Mouse (Mus musculus): ENCODE data around the gene Il22ra1. TPM values are rescaled to one million over a fixed set of nuclear protein-coding genes. Genes with fewer than 3 reads are reported as not detected.
A peak's percentile ranks its signal among the peaks of the same experiment; 100 is the strongest.

The Il22ra1 gene
- total and polyA plus RNA-seq, 2 experiments from 2014 or later = 0.11 TPM; not detected in 1

DNA sequence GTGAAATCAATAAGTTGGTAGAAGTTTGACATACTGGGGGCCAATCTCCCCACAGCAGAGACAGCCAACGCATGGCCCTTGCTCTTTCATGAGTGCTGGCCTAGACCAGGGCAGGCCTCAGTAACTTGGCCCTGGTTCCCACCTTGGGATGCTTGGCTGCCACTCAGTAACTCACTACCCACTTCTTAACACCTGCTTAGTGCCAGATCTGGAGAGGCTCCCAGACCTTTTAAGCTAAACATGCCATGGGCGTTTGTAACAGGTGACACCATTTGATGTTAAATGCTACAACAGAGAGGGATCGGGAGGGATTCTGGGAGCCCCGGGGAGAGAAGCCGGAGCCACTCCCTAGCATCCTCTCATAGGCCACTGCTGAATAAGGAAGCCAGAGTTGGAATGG, 64.8 kb downstream of the Il22ra1 start:
- TF ChIP-seq CTCF (IDR thresholded peaks at IDR 0.05) = no peak
- DNase-seq (ENCODE audit: low spot score) (no peak), ATAC-seq (ENCODE audit: low FRiP score) (no peak)
- 88% methylated on average over 5 of the region's 5 CpGs for WGBS
- Histone ChIP-seq H3K4me3 (ENCODE audit: low read depth, low read length) (no peak overlapping the region), H3K4me1 (ENCODE audit: insufficient read depth, low read length) (no peaks in the 10 kb centered on the region), H3K27me3 (ENCODE audit: insufficient read depth, low read length) (no peaks in the 10 kb centered on the region), H3K27ac (ENCODE audit: low read depth, low read length) (no peak overlapping the region), H3K36me3 (ENCODE audit: insufficient read depth, low read length) (no peaks in the 10 kb centered on the region), H3K9me3 (ENCODE audit: low read length) (no peaks in the 10 kb centered on the region), H3K4me2 (ENCODE audit: low read depth, low read length, poor library complexity, severe bottlenecking) (no peak overlapping the region), H3K9ac (replicated peaks; ENCODE audit: low read length, poor library complexity, severe bottlenecking) (no peak overlapping the region)

DNA sequence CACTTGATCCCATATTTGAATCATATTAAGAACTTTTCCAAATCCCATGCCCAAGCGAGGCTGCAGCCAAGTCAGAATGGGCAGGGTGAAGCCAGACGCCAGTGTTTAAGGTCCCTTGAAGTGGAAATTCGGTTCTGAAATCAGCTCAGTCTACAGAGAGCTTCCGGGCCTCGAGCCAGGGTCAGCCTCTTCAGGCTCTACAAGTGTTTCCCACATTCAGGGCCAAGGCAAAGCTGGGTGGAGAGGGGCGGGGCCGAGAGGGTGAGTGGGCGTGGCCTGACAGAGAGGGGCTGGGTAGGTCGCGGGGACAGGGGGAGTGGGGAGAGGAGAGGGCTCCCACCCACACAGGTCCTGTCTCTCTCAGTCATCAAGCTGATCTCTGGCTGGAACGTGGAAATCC, 70.0 kb downstream of the Il22ra1 start:
- no peak for TF ChIP-seq CTCF (IDR thresholded peaks at IDR 0.05)
- Histone ChIP-seq H3K27me3 (ENCODE audit: insufficient read depth, low read length) (no peaks in the 10 kb centered on the region), H3K36me3 (ENCODE audit: insufficient read depth, low read length) (no peaks in the 10 kb centered on the region), H3K4me1 (ENCODE audit: insufficient read depth, low read length) (no peaks in the 10 kb centered on the region; the same call in 1 of the 2 replicates), H3K9me3 (ENCODE audit: low read length) (no peaks in the 10 kb centered on the region), H3K4me3 (ENCODE audit: low read depth, low read length) (no peak overlapping the region), H3K4me2 (ENCODE audit: low read depth, low read length, poor library complexity, severe bottlenecking) (no peak overlapping the region; the same call in 1 of the 2 replicates), H3K9ac (replicated peaks; ENCODE audit: low read length, poor library complexity, severe bottlenecking) (no peak overlapping the region), H3K27ac (ENCODE audit: low read depth, low read length) (no peak overlapping the region)
- 26% methylated on average over 11 of the region's 11 CpGs for WGBS
- ATAC-seq (ENCODE audit: low FRiP score) (no peak), DNase-seq (ENCODE audit: low spot score) (peak; percentile 58)

DNA sequence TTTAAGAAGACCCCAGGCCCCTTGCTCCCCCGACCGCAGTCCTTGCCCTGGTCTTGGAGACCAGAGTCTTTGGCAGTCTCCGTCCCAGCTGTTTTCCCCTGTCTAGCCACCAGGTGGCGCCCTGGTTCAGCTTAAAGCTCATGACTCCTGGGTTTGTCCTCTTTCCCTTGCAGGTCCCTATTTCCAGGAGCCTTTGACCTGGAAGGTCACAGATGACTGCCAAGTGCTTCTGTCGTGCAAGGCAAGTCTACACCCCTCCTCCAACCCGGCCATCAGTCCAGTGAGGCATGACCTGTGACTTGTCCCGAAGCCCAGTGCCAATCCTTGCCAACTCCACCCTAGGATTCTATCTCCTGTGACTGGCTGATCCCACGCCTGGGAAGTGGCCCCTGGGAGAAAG, 73.6 kb downstream of the Il22ra1 start:
- no peak overlapping the region for H3K4me2 ChIP-seq (ENCODE audit: low read depth, low read length, poor library complexity, severe bottlenecking)
- ATAC-seq (ENCODE audit: low FRiP score) = no peak
- DNase-seq (ENCODE audit: low spot score) = peak; percentile 89
- no peak overlapping the region for H3K9ac ChIP-seq (replicated peaks; ENCODE audit: low read length, poor library complexity, severe bottlenecking)
- WGBS = 17% methylated on average over 8 of the region's 8 CpGs
- TF ChIP-seq CTCF (IDR thresholded peaks at IDR 0.05) = peak; percentile 96
- no peak overlapping the region for H3K4me3 ChIP-seq (ENCODE audit: low read depth, low read length)
- no peak overlapping the region for H3K27ac ChIP-seq (ENCODE audit: low read depth, low read length)
- no peaks in the 10 kb centered on the region for H3K27me3 ChIP-seq (ENCODE audit: insufficient read depth, low read length)
- no peaks in the 10 kb centered on the region; the same call in 1 of the 2 replicates for H3K4me1 ChIP-seq (ENCODE audit: insufficient read depth, low read length)
- no peaks in the 10 kb centered on the region for H3K9me3 ChIP-seq (ENCODE audit: low read length)
- H3K36me3 ChIP-seq (ENCODE audit: insufficient read depth, low read length) = no peaks in the 10 kb centered on the region

Other genes with a start within 250 kb of the Il22ra1 start
- gene Stpg1, start 233.4 kb upstream of the Il22ra1 start, total RNA-seq (2014; rRNA removed) = 0.55 TPM in 1 of 2 replicates, not detected in the other
- gene Stpg1, start 233.4 kb upstream of the Il22ra1 start, polyA plus RNA-seq (2015; fragmentation: Nextera tagmentation; extraction: Ambion mirVana) = 0.28 and 0.40 TPM in 2 replicates
- gene Nipal3, start 233.1 kb upstream of the Il22ra1 start, total RNA-seq (2014; rRNA removed) = 89.3 and 132 TPM in 2 replicates
- gene Nipal3, start 233.1 kb upstream of the Il22ra1 start, polyA plus RNA-seq (2015; fragmentation: Nextera tagmentation; extraction: Ambion mirVana) = 6.5 and 10.9 TPM in 2 replicates
- gene Grhl3, start 154.5 kb upstream of the Il22ra1 start, total RNA-seq (2014; rRNA removed) = 1.6 and 2.7 TPM in 2 replicates
- 1.5 and 1.7 TPM in 2 replicates for gene Grhl3, start 154.5 kb upstream of the Il22ra1 start, polyA plus RNA-seq (2015; fragmentation: Nextera tagmentation; extraction: Ambion mirVana)
- gene Ifnlr1, start 41.9 kb upstream of the Il22ra1 start, total RNA-seq (2014; rRNA removed) = 0.22 and 0.28 TPM in 2 replicates
- 0.06 and 0.10 TPM in 2 replicates for gene Ifnlr1, start 41.9 kb upstream of the Il22ra1 start, polyA plus RNA-seq (2015; fragmentation: Nextera tagmentation; extraction: Ambion mirVana)
- 0.60 and 0.99 TPM in 2 replicates for gene Myom3, start 31.5 kb downstream of the Il22ra1 start, total RNA-seq (2014; rRNA removed)
- gene Myom3, start 31.5 kb downstream of the Il22ra1 start, polyA plus RNA-seq (2015; fragmentation: Nextera tagmentation; extraction: Ambion mirVana) = 1.4 and 1.6 TPM in 2 replicates
- gene Srsf10, start 127.6 kb downstream of the Il22ra1 start, total RNA-seq (2014; rRNA removed) = 66.6 and 92.7 TPM in 2 replicates
- 134 and 155 TPM in 2 replicates for gene Srsf10, start 127.6 kb downstream of the Il22ra1 start, polyA plus RNA-seq (2015; fragmentation: Nextera tagmentation; extraction: Ambion mirVana)
- gene Pnrc2, start 145.7 kb downstream of the Il22ra1 start, total RNA-seq (2014; rRNA removed) = 52.6 and 64.4 TPM in 2 replicates
- gene Pnrc2, start 145.7 kb downstream of the Il22ra1 start, polyA plus RNA-seq (2015; fragmentation: Nextera tagmentation; extraction: Ambion mirVana) = 67.6 and 72.6 TPM in 2 replicates
- 0.19 and 0.55 TPM in 2 replicates for gene Cnr2, start 167.2 kb downstream of the Il22ra1 start, total RNA-seq (2014; rRNA removed)
- gene Cnr2, start 167.2 kb downstream of the Il22ra1 start, polyA plus RNA-seq (2015; fragmentation: Nextera tagmentation; extraction: Ambion mirVana) = 0.04 and 0.17 TPM in 2 replicates
- 37.8 and 38.8 TPM in 2 replicates for gene Fuca1, start 192.6 kb downstream of the Il22ra1 start, total RNA-seq (2014; rRNA removed)
- 92.7 and 93.7 TPM in 2 replicates for gene Fuca1, start 192.6 kb downstream of the Il22ra1 start, polyA plus RNA-seq (2015; fragmentation: Nextera tagmentation; extraction: Ambion mirVana)
- 26.9 and 33.0 TPM in 2 replicates for gene Hmgcl, start 218.3 kb downstream of the Il22ra1 start, total RNA-seq (2014; rRNA removed)
- gene Hmgcl, start 218.3 kb downstream of the Il22ra1 start, polyA plus RNA-seq (2015; fragmentation: Nextera tagmentation; extraction: Ambion mirVana) = 54.1 and 58.9 TPM in 2 replicates
- gene Gale, start 235.6 kb downstream of the Il22ra1 start, total RNA-seq (2014; rRNA removed) = 33.5 and 47.5 TPM in 2 replicates
- 36.7 and 41.6 TPM in 2 replicates for gene Gale, start 235.6 kb downstream of the Il22ra1 start, polyA plus RNA-seq (2015; fragmentation: Nextera tagmentation; extraction: Ambion mirVana)
- 157 and 182 TPM in 2 replicates for gene Lypla2, start 244.5 kb downstream of the Il22ra1 start, total RNA-seq (2014; rRNA removed)
- gene Lypla2, start 244.5 kb downstream of the Il22ra1 start, polyA plus RNA-seq (2015; fragmentation: Nextera tagmentation; extraction: Ambion mirVana) = 212 and 227 TPM in 2 replicates